Mouse (Mus musculus): ENCODE results near the gene Dock6. TPM values are rescaled to one million over a fixed set of nuclear protein-coding genes. Genes with fewer than 3 reads are reported as not detected.

The Dock6 gene
- polyA plus RNA-seq, 1 experiment from 2014 or later: 63.7 TPM

GRCm38 (mm10) chr9:21840115-21840787 lies 12.2 kb downstream of the Dock6 start:
- 57% methylated on average over 8 of the region's 8 CpGs for WGBS
- no peak overlapping the region for H3K4me3 ChIP-seq (ENCODE audit: low read length)
- ATAC-seq (ENCODE audit: low read depth): no peak
- no peaks in the 10 kb centered on the region for H3K27me3 ChIP-seq (ENCODE audit: control insufficient read depth, insufficient read depth, low read depth, low read length)
- H3K27ac ChIP-seq (ENCODE audit: low read length): no peak overlapping the region
- no peak overlapping the region for H3K9ac ChIP-seq (ENCODE audit: low read length)
- no peaks in the 10 kb centered on the region for H3K9me3 ChIP-seq (ENCODE audit: control insufficient read depth, low read length)
- H3K4me2 ChIP-seq (ENCODE audit: low read depth, low read length): no peak overlapping the region
- H3K36me3 ChIP-seq (ENCODE audit: control insufficient read depth, insufficient read depth, low read length): peaks cover 29% of the 10 kb centered on the region
- peaks cover 25% of the 10 kb centered on the region for H3K4me1 ChIP-seq (replicated peaks; ENCODE audit: control insufficient read depth, insufficient read depth, low read length)

GRCm38 (mm10) chr9:21837690-21838089 lies 14.7 kb downstream of the Dock6 start:
- Histone ChIP-seq H3K4me1 (replicated peaks; ENCODE audit: control insufficient read depth, insufficient read depth, low read length) (peaks cover 15% of the 10 kb centered on the region; the same call in 1 of the 2 replicates), H3K9me3 (ENCODE audit: control insufficient read depth, low read length) (no peaks in the 10 kb centered on the region), H3K27ac (ENCODE audit: low read length) (no peak overlapping the region), H3K9ac (ENCODE audit: low read length) (no peak overlapping the region), H3K36me3 (ENCODE audit: control insufficient read depth, insufficient read depth, low read length) (peaks cover 37% of the 10 kb centered on the region), H3K27me3 (ENCODE audit: control insufficient read depth, insufficient read depth, low read depth, low read length) (no peaks in the 10 kb centered on the region), H3K4me2 (ENCODE audit: low read depth, low read length) (no peak overlapping the region), H3K4me3 (ENCODE audit: low read length) (no peak overlapping the region)
- no peak for ATAC-seq (ENCODE audit: low read depth)
- 93% methylated on average over 2 of the region's 2 CpGs for WGBS

GRCm38 (mm10) chr9:21835258-21835912 lies 17.1 kb downstream of the Dock6 start, which contains the start of gene Angptl8:
Gene Angptl8 (plus strand): TSS chr9:21835510.
- Histone ChIP-seq H3K9me3 (ENCODE audit: control insufficient read depth, low read length) (no peaks in the 10 kb centered on the region), H3K9ac (ENCODE audit: low read length) (peak within 1 kb of the TSS; percentile 54), H3K4me2 (ENCODE audit: low read depth, low read length) (no peak within 1 kb of the TSS), H3K27me3 (ENCODE audit: control insufficient read depth, insufficient read depth, low read depth, low read length) (no peaks in the 10 kb centered on the region), H3K4me3 (ENCODE audit: low read length) (no peak within 1 kb of the TSS), H3K27ac (ENCODE audit: low read length) (peak within 1 kb of the TSS; percentile 62), H3K4me1 (replicated peaks; ENCODE audit: control insufficient read depth, insufficient read depth, low read length) (peaks cover 7% of the 10 kb centered on the region; the same call in 1 of the 2 replicates), H3K36me3 (ENCODE audit: control insufficient read depth, insufficient read depth, low read length) (peaks cover 43% of the 10 kb centered on the region)
- ATAC-seq (ENCODE audit: low read depth): peak; percentile 71
- 58% methylated on average over 15 of the region's 15 CpGs for WGBS

DNA sequence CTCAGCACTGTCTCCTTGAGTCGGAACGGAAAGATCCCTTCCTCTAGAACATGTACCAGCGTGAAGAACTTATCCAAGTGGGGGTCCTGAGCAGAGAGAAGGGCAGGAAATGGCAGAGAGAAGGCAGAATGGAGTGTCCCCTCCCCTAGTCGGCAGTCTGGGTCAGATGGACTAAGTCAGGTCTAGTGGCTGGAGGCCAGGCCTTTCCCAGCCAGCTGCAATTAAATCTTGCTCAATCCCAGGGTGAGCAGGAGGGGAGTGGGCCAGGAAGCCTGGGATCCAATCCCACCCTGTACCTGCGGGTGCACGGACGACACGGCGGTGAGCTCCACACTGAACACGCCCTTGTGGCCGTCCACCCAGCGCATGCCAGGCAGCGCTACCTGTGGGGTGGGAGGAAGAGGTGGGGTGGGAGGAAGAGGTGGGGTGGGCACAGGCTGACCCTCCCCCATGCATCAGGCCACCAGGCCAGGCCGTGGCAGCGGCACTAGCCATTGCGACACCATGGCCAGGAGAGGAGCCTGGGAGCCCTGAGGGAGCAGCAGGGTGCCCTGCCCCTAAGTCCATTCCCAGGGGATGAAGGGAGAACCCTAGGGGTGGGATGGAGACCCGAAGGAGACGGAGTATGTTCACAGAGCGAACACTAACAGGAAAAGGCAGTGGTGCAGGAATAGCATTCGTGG lies 20.7 kb downstream of the Dock6 start:
- Histone ChIP-seq H3K27ac (ENCODE audit: low read length) (no peak overlapping the region), H3K4me1 (replicated peaks; ENCODE audit: control insufficient read depth, insufficient read depth, low read length) (peaks cover 7% of the 10 kb centered on the region; the same call in 1 of the 2 replicates), H3K27me3 (ENCODE audit: control insufficient read depth, insufficient read depth, low read depth, low read length) (no peaks in the 10 kb centered on the region), H3K4me3 (ENCODE audit: low read length) (no peak overlapping the region), H3K9me3 (ENCODE audit: control insufficient read depth, low read length) (no peaks in the 10 kb centered on the region), H3K36me3 (ENCODE audit: control insufficient read depth, insufficient read depth, low read length) (peaks cover 37% of the 10 kb centered on the region), H3K4me2 (ENCODE audit: low read depth, low read length) (no peak overlapping the region), H3K9ac (ENCODE audit: low read length) (no peak overlapping the region)
- 87% methylated on average over 19 of the region's 20 CpGs for whole genome bisulfite sequencing
- peak; percentile 13; the same call in 1 of the 2 replicates for ATAC-seq (ENCODE audit: low read depth)

GRCm38 (mm10) chr9:21830936-21831335 lies 21.5 kb downstream of the Dock6 start:
- H3K4me3 ChIP-seq (ENCODE audit: low read length): no peak overlapping the region

GRCm38 (mm10) chr9:21830461-21830850 lies 22.0 kb downstream of the Dock6 start:
- H3K9ac ChIP-seq (ENCODE audit: low read length): no peak overlapping the region
- no peaks in the 10 kb centered on the region for H3K27me3 ChIP-seq (ENCODE audit: control insufficient read depth, insufficient read depth, low read depth, low read length)
- ATAC-seq (ENCODE audit: low read depth): no peak
- WGBS: 82% methylated on average over 5 of the region's 5 CpGs
- H3K4me3 ChIP-seq (ENCODE audit: low read length): no peak overlapping the region
- H3K9me3 ChIP-seq (ENCODE audit: control insufficient read depth, low read length): no peaks in the 10 kb centered on the region
- peaks cover 6% of the 10 kb centered on the region; the same call in 1 of the 2 replicates for H3K4me1 ChIP-seq (replicated peaks; ENCODE audit: control insufficient read depth, insufficient read depth, low read length)
- H3K4me2 ChIP-seq (ENCODE audit: low read depth, low read length): no peak overlapping the region
- peaks cover 36% of the 10 kb centered on the region for H3K36me3 ChIP-seq (ENCODE audit: control insufficient read depth, insufficient read depth, low read length)
- no peak overlapping the region for H3K27ac ChIP-seq (ENCODE audit: low read length)

More at GRCm38 (mm10) chr9:21830936-21831335, 21.5 kb downstream of the Dock6 start:
- Histone ChIP-seq H3K4me1 (replicated peaks; ENCODE audit: control insufficient read depth, insufficient read depth, low read length) (peaks cover 7% of the 10 kb centered on the region; the same call in 1 of the 2 replicates), H3K9ac (ENCODE audit: low read length) (no peak overlapping the region), H3K27me3 (ENCODE audit: control insufficient read depth, insufficient read depth, low read depth, low read length) (no peaks in the 10 kb centered on the region), H3K4me2 (ENCODE audit: low read depth, low read length) (no peak overlapping the region), H3K9me3 (ENCODE audit: control insufficient read depth, low read length) (no peaks in the 10 kb centered on the region), H3K36me3 (ENCODE audit: control insufficient read depth, insufficient read depth, low read length) (peaks cover 34% of the 10 kb centered on the region), H3K27ac (ENCODE audit: low read length) (no peak overlapping the region)
- no peak for ATAC-seq (ENCODE audit: low read depth)
- 85% methylated on average over 11 of the region's 11 CpGs for WGBS

- peaks cover under 1% of the 10 kb centered on the region; the same call in 1 of the 2 replicates for H3K4me1 ChIP-seq (replicated peaks; ENCODE audit: control insufficient read depth, insufficient read depth, low read length)
- H3K27me3 ChIP-seq (ENCODE audit: control insufficient read depth, insufficient read depth, low read depth, low read length): no peaks in the 10 kb centered on the region
- H3K4me3 ChIP-seq (ENCODE audit: low read length): no peak overlapping the region
- no peaks in the 10 kb centered on the region for H3K9me3 ChIP-seq (ENCODE audit: control insufficient read depth, low read length)
- ATAC-seq (ENCODE audit: low read depth): no peak
- H3K27ac ChIP-seq (ENCODE audit: low read length): no peak overlapping the region
- H3K4me2 ChIP-seq (ENCODE audit: low read depth, low read length): no peak overlapping the region
- peaks cover 36% of the 10 kb centered on the region for H3K36me3 ChIP-seq (ENCODE audit: control insufficient read depth, insufficient read depth, low read length)
- WGBS: 81% methylated on average over 14 of the region's 14 CpGs
- no peak overlapping the region for H3K9ac ChIP-seq (ENCODE audit: low read length)
These were observed 22.5 kb downstream of the Dock6 start for GRCm38 (mm10) chr9:21829834-21830460.

- Histone ChIP-seq H3K36me3 (ENCODE audit: control insufficient read depth, insufficient read depth, low read length) (peaks cover 13% of the 10 kb centered on the region), H3K4me2 (ENCODE audit: low read depth, low read length) (no peak overlapping the region), H3K4me3 (ENCODE audit: low read length) (no peak overlapping the region), H3K4me1 (replicated peaks; ENCODE audit: control insufficient read depth, insufficient read depth, low read length) (no peaks in the 10 kb centered on the region), H3K27ac (ENCODE audit: low read length) (no peak overlapping the region), H3K9me3 (ENCODE audit: control insufficient read depth, low read length) (no peaks in the 10 kb centered on the region), H3K9ac (ENCODE audit: low read length) (no peak overlapping the region), H3K27me3 (ENCODE audit: control insufficient read depth, insufficient read depth, low read depth, low read length) (no peaks in the 10 kb centered on the region)
- WGBS: 65% methylated on average over 10 of the region's 10 CpGs
- no peak for ATAC-seq (ENCODE audit: low read depth)
These were observed 28.1 kb downstream of the Dock6 start for GRCm38 (mm10) chr9:21824366-21824765.

GRCm38 (mm10) chr9:21823957-21824356 lies 28.5 kb downstream of the Dock6 start:
- peaks cover 12% of the 10 kb centered on the region for H3K36me3 ChIP-seq (ENCODE audit: control insufficient read depth, insufficient read depth, low read length)
- H3K4me3 ChIP-seq (ENCODE audit: low read length): no peak overlapping the region
- no peaks in the 10 kb centered on the region for H3K27me3 ChIP-seq (ENCODE audit: control insufficient read depth, insufficient read depth, low read depth, low read length)
- no peak overlapping the region for H3K27ac ChIP-seq (ENCODE audit: low read length)
- H3K9ac ChIP-seq (ENCODE audit: low read length): no peak overlapping the region
- 62% methylated on average over 4 of the region's 4 CpGs for WGBS
- no peak overlapping the region for H3K4me2 ChIP-seq (ENCODE audit: low read depth, low read length)
- ATAC-seq (ENCODE audit: low read depth): no peak
- H3K9me3 ChIP-seq (ENCODE audit: control insufficient read depth, low read length): no peaks in the 10 kb centered on the region
- no peaks in the 10 kb centered on the region for H3K4me1 ChIP-seq (replicated peaks; ENCODE audit: control insufficient read depth, insufficient read depth, low read length)

All from lung, embryonic 16.5 days (tissue).